Mouse (Mus musculus): Measurements from ENCODE around the gene Sult3a1. TPM values are rescaled to one million over a fixed set of nuclear protein-coding genes. Genes with fewer than 3 reads are reported as not detected.

Gene Sult3a1
- polyA plus RNA-seq (2021; fragmentation: Nextera tagmentation): not detected in 2 replicates
- long read RNA-seq, experiment 1: 0 reads
- long read RNA-seq, experiment 2, partial matches to known transcripts: 0 of 2 reads
- long read RNA-seq, experiment 2, other reads (novel, unspliced or antisense): 2 of 2 reads

GRCm38 (mm10) chr10:33857421-33857820 is at the start of gene Sult3a1:
TSS of gene Sult3a1 (plus strand) at chr10:33857721.

GRCm38 (mm10) chr10:33904530-33905481 is 47.3 kb downstream of the Sult3a1 start, which contains the start of gene Rsph4a:
TSS of gene Rsph4a (plus strand) at chr10:33905111.

Other genes starting within 250 kb of the Sult3a1 start
- gene Clvs2, start 233.0 kb upstream of the Sult3a1 start, polyA plus RNA-seq (2021; fragmentation: Nextera tagmentation): 36.6 and 45.3 TPM in 2 replicates
- gene Sult3a2, start 71.0 kb upstream of the Sult3a1 start, polyA plus RNA-seq (2021; fragmentation: Nextera tagmentation): not detected in 2 replicates
- gene Rsph4a, start 47.4 kb downstream of the Sult3a1 start, polyA plus RNA-seq (2021; fragmentation: Nextera tagmentation): 1.1 and 2.7 TPM in 2 replicates
- 5.3 TPM in 2 replicates for gene Zup1, start 93.5 kb downstream of the Sult3a1 start, polyA plus RNA-seq (2021; fragmentation: Nextera tagmentation)
- gene Rwdd1, start 161.9 kb downstream of the Sult3a1 start, polyA plus RNA-seq (2021; fragmentation: Nextera tagmentation): 169 and 170 TPM in 2 replicates
- 0.15 and 0.23 TPM in 2 replicates for gene Trappc3l, start 179.9 kb downstream of the Sult3a1 start, polyA plus RNA-seq (2021; fragmentation: Nextera tagmentation)
- not detected in 2 replicates for gene Calhm4, start 186.6 kb downstream of the Sult3a1 start, polyA plus RNA-seq (2021; fragmentation: Nextera tagmentation)
- gene Calhm5, start 238.8 kb downstream of the Sult3a1 start, polyA plus RNA-seq (2021; fragmentation: Nextera tagmentation): 4.4 and 4.6 TPM in 2 replicates

All from layer of hippocampus, adult 6 months (tissue).